In genomic region chr19:8664859-8665258, GRCm38 (mm10) we compare ENCODE assay signal across 18 mouse cellular contexts. TPM values are rescaled to one million over a fixed set of nuclear protein-coding genes. Genes with fewer than 3 reads are reported as not detected.
DNase-seq lines count a peak whose midpoint lies in the region; ATAC-seq lines count a peak whose summit lies in the region.
"Had no signal": no experiment of that assay in that cellular context is flagged by ENCODE, and none has a peak within 500 bp of the region (broad histone marks: within the 10 kb centered on the region; RNA-seq: fewer than 3 reads in every experiment).

No protein-coding gene starts in this region.

- no peak overlapping the region for H3K27ac ChIP-seq in neural tube, embryonic 13.5 days (replicated peaks)
- no peak overlapping the region for H3K27ac ChIP-seq in neural tube, embryonic 15.5 days (replicated peaks)
- H3K27ac ChIP-seq in forebrain, embryonic 16.5 days (ENCODE audit: low read length) = no peak overlapping the region
- no peak overlapping the region for H3K27ac ChIP-seq in stomach, embryonic 16.5 days (ENCODE audit: low read length)
- H3K27ac ChIP-seq: heart, adult 2 months; hindbrain, embryonic 13.5 days; liver, embryonic 12.5 days; lung, embryonic 15.5 days had no signal

- H3K9ac ChIP-seq in neural tube, embryonic 13.5 days = 0 out of 2 replicates have a peak overlapping the region, but pooled peaks have one; percentile 32
- H3K9ac ChIP-seq in neural tube, embryonic 15.5 days (replicated peaks) = no peak overlapping the region
- no peak overlapping the region for H3K9ac ChIP-seq in forebrain, embryonic 16.5 days (replicated peaks; ENCODE audit: low read depth, low read length)
- 0 out of 2 replicates have a peak overlapping the region, but pooled peaks have one; percentile 49 for H3K9ac ChIP-seq in stomach, embryonic 16.5 days (ENCODE audit: low read length)
- H3K9ac ChIP-seq: hindbrain, embryonic 13.5 days; liver, embryonic 12.5 days; lung, embryonic 15.5 days had no signal

- no peak overlapping the region for H3K4me2 ChIP-seq in neural tube, embryonic 13.5 days
- no peak overlapping the region for H3K4me2 ChIP-seq in neural tube, embryonic 15.5 days
- peak overlapping the region; percentile 45 for H3K4me2 ChIP-seq in forebrain, embryonic 16.5 days (ENCODE audit: low read length)
- H3K4me2 ChIP-seq in stomach, embryonic 16.5 days (ENCODE audit: low read depth, low read length) = 0 out of 2 replicates have a peak overlapping the region, but pooled peaks have one; percentile 46
- H3K4me2 ChIP-seq: liver, embryonic 12.5 days had no signal

- H3K4me1 ChIP-seq in neural tube, embryonic 13.5 days (replicated peaks) = peaks cover 14% of the 10 kb centered on the region
- peaks cover 14% of the 10 kb centered on the region for H3K4me1 ChIP-seq in neural tube, embryonic 15.5 days
- H3K4me1 ChIP-seq in forebrain, embryonic 16.5 days (replicated peaks; ENCODE audit: control insufficient read depth, insufficient read depth, low read length) = peaks cover 20% of the 10 kb centered on the region
- H3K4me1 ChIP-seq in stomach, embryonic 16.5 days (ENCODE audit: control insufficient read depth, insufficient read depth, low read length) = peaks cover 18% of the 10 kb centered on the region; the same call in 1 of the 2 replicates

- H3K4me3 ChIP-seq in neural tube, embryonic 13.5 days = no peak overlapping the region
- no peak overlapping the region for H3K4me3 ChIP-seq in neural tube, embryonic 15.5 days (replicated peaks)
- peak overlapping the region; percentile 41 for H3K4me3 ChIP-seq in forebrain, embryonic 16.5 days (replicated peaks; ENCODE audit: low read length)
- H3K4me3 ChIP-seq in stomach, embryonic 16.5 days (replicated peaks; ENCODE audit: low read length) = no peak overlapping the region
- H3K4me3 ChIP-seq: heart, adult 2 months; hindbrain, embryonic 13.5 days; liver, embryonic 12.5 days; lung, embryonic 15.5 days had no signal

- no peak for ATAC-seq in neural tube, embryonic 13.5 days (ENCODE audit: low read depth)
- no peak for ATAC-seq in neural tube, embryonic 15.5 days (ENCODE audit: low FRiP score)
- no peak for ATAC-seq in forebrain, embryonic 16.5 days
- ATAC-seq in stomach, embryonic 16.5 days (ENCODE audit: insufficient read depth, low FRiP score) = no peak
- ATAC-seq: liver, embryonic 12.5 days had no signal

- peaks cover 14% of the 10 kb centered on the region for H3K27me3 ChIP-seq in neural tube, embryonic 13.5 days
- no peaks in the 10 kb centered on the region; the same call in 1 of the 2 replicates for H3K27me3 ChIP-seq in neural tube, embryonic 15.5 days (replicated peaks)
- H3K27me3 ChIP-seq in forebrain, embryonic 16.5 days (replicated peaks; ENCODE audit: control insufficient read depth, insufficient read depth, low read length) = no peaks in the 10 kb centered on the region
- H3K27me3 ChIP-seq in stomach, embryonic 16.5 days (ENCODE audit: control insufficient read depth, insufficient read depth, low read length) = no peaks in the 10 kb centered on the region
- H3K27me3 ChIP-seq: lung, embryonic 15.5 days had no signal

- no peaks in the 10 kb centered on the region for H3K9me3 ChIP-seq in neural tube, embryonic 13.5 days
- H3K9me3 ChIP-seq in neural tube, embryonic 15.5 days (replicated peaks) = no peaks in the 10 kb centered on the region
- no peaks in the 10 kb centered on the region for H3K9me3 ChIP-seq in forebrain, embryonic 16.5 days (ENCODE audit: control insufficient read depth, low read length)
- no peaks in the 10 kb centered on the region for H3K9me3 ChIP-seq in stomach, embryonic 16.5 days (replicated peaks; ENCODE audit: control insufficient read depth, low read length)
- H3K9me3 ChIP-seq: hindbrain, embryonic 13.5 days; liver, embryonic 12.5 days; lung, embryonic 15.5 days had no signal

- 92% methylated on average over 3 of the region's 3 CpGs for WGBS in neural tube, embryonic 13.5 days
- 84% methylated on average over 3 of the region's 3 CpGs for WGBS in neural tube, embryonic 15.5 days
- 88% methylated on average over 3 of the region's 3 CpGs for WGBS in forebrain, embryonic 16.5 days
- 88% methylated on average over 3 of the region's 3 CpGs for WGBS in stomach, embryonic 16.5 days

- H3K36me3 ChIP-seq in neural tube, embryonic 13.5 days = no peaks in the 10 kb centered on the region
- no peaks in the 10 kb centered on the region for H3K36me3 ChIP-seq in neural tube, embryonic 15.5 days
- no peaks in the 10 kb centered on the region for H3K36me3 ChIP-seq in forebrain, embryonic 16.5 days (ENCODE audit: control insufficient read depth, insufficient read depth)
- H3K36me3 ChIP-seq in stomach, embryonic 16.5 days (ENCODE audit: control insufficient read depth, insufficient read depth, low read length) = no peaks in the 10 kb centered on the region
- H3K36me3 ChIP-seq: hindbrain, embryonic 13.5 days; liver, embryonic 12.5 days; lung, embryonic 15.5 days had no signal

- DNase-seq in frontal cortex, postnatal 36 days (ENCODE audit: low spot score in 2 of 2) = peak; percentile 56
- DNase-seq in frontal cortex, postnatal 14 days (ENCODE audit: low spot score in 2 of 2) = no peak
- no peak for DNase-seq in urinary bladder, postnatal 36 days (ENCODE audit: low spot score in 2 of 2)
- DNase-seq: cerebellum, adult 2 months; embryo, embryonic 11 days; gastrocnemius, postnatal 10 days; heart, adult 2 months; kidney, adult 8-10 months had no signal

RNA-seq across cellular contexts. Expression of gene Chrm1, which starts 1.3 kb away (rescaled TPM):
- polyA plus RNA-seq in neural tube, embryonic 13.5 days (2015; fragmentation: Nextera tagmentation; extraction: Ambion mirVana) = 0.18 and 0.32 TPM in 2 replicates
- polyA plus RNA-seq in neural tube, embryonic 15.5 days (2015; fragmentation: Nextera tagmentation; extraction: Ambion mirVana) = 0.35 and 0.70 TPM in 2 replicates
- 6.9 and 8.2 TPM in 2 replicates for polyA plus RNA-seq in forebrain, embryonic 16.5 days (2015; fragmentation: Nextera tagmentation; extraction: Ambion mirVana)
- 1.3 and 1.9 TPM in 2 replicates for polyA plus RNA-seq in stomach, embryonic 16.5 days (2015; fragmentation: Nextera tagmentation; extraction: Ambion mirVana)
- polyA plus RNA-seq: C2C12; liver, embryonic 12.5 days had no signal

RNA-seq across cellular contexts. Expression of gene Slc22a6, which starts 47.0 kb away (rescaled TPM):
- polyA plus RNA-seq in neural tube, embryonic 13.5 days (2015; fragmentation: Nextera tagmentation; extraction: Ambion mirVana) = 2.0 and 2.1 TPM in 2 replicates
- polyA plus RNA-seq in neural tube, embryonic 15.5 days (2015; fragmentation: Nextera tagmentation; extraction: Ambion mirVana) = 0.82 and 1.8 TPM in 2 replicates
- 9.4 and 14.0 TPM in 2 replicates for polyA plus RNA-seq in forebrain, embryonic 16.5 days (2015; fragmentation: Nextera tagmentation; extraction: Ambion mirVana)
- 0.05 TPM in 1 of 2 replicates, not detected in the other for polyA plus RNA-seq in stomach, embryonic 16.5 days (2015; fragmentation: Nextera tagmentation; extraction: Ambion mirVana)
- polyA plus RNA-seq: C2C12; heart, adult 2 months; heart, embryonic 16.5 days; large intestine, adult 2 months; liver, embryonic 12.5 days had no signal

RNA-seq across cellular contexts. Expression of gene Slc3a2, which starts 58.3 kb away (rescaled TPM):
- polyA plus RNA-seq in neural tube, embryonic 13.5 days (2015; fragmentation: Nextera tagmentation; extraction: Ambion mirVana) = 149 and 155 TPM in 2 replicates
- polyA plus RNA-seq in neural tube, embryonic 15.5 days (2015; fragmentation: Nextera tagmentation; extraction: Ambion mirVana) = 158 and 159 TPM in 2 replicates
- 186 TPM in 2 replicates for polyA plus RNA-seq in forebrain, embryonic 16.5 days (2015; fragmentation: Nextera tagmentation; extraction: Ambion mirVana)
- 111 and 116 TPM in 2 replicates for polyA plus RNA-seq in stomach, embryonic 16.5 days (2015; fragmentation: Nextera tagmentation; extraction: Ambion mirVana)

Comparison
In these comparisons a context has a peak if more than half of its experiments do, and no peak if none do; other contexts are left out.
1. DNase-seq: peak in frontal cortex, postnatal 36 days (2 of 2); none in frontal cortex, postnatal 14 days (0 of 2) and urinary bladder, postnatal 36 days (0 of 2).
2. H3K9ac ChIP-seq: peak in neural tube, embryonic 13.5 days (single experiment) and stomach, embryonic 16.5 days (single experiment); none in neural tube, embryonic 15.5 days (single experiment) and forebrain, embryonic 16.5 days (single experiment).
3. H3K4me2 ChIP-seq: peak in forebrain, embryonic 16.5 days (single experiment) and stomach, embryonic 16.5 days (single experiment); none in neural tube, embryonic 13.5 days (single experiment) and neural tube, embryonic 15.5 days (single experiment).